ENCODE assay signal across 25 mouse cellular contexts in genomic region chr13:97735931-97736330, GRCm38 (mm10). TPM values are rescaled to one million over a fixed set of nuclear protein-coding genes. Genes with fewer than 3 reads are reported as not detected.
DNase-seq lines count a peak whose midpoint lies in the region; ATAC-seq lines count a peak whose summit lies in the region.
"Had no signal": no experiment of that assay in that cellular context is flagged by ENCODE, and none has a peak within 500 bp of the region (broad histone marks: within the 10 kb centered on the region; RNA-seq: fewer than 3 reads in every experiment).

No protein-coding gene starts in this region.

- no peak overlapping the region for H3K9ac ChIP-seq in liver, embryonic 11.5 days (ENCODE audit: low read depth, low read length)
- no peak overlapping the region for H3K9ac ChIP-seq in liver, embryonic 15.5 days
- H3K9ac ChIP-seq in intestine, embryonic 16.5 days (ENCODE audit: low read depth, low read length): no peak overlapping the region
- H3K9ac ChIP-seq: forebrain, embryonic 13.5 days; forebrain, postnatal 0 days; hindbrain, embryonic 12.5 days; hindbrain, embryonic 15.5 days had no signal

- H3K4me2 ChIP-seq in liver, embryonic 11.5 days: no peak overlapping the region
- H3K4me2 ChIP-seq in liver, embryonic 15.5 days: no peak overlapping the region
- H3K4me2 ChIP-seq in intestine, embryonic 16.5 days (ENCODE audit: low read depth, low read length): no peak overlapping the region
- H3K4me2 ChIP-seq: forebrain, embryonic 13.5 days; heart, embryonic 11.5 days; hindbrain, embryonic 12.5 days; hindbrain, embryonic 15.5 days had no signal

- H3K4me1 ChIP-seq in liver, embryonic 11.5 days (replicated peaks; ENCODE audit: control insufficient read depth, insufficient read depth, low read length): peaks cover 2% of the 10 kb centered on the region; the same call in 1 of the 2 replicates
- peaks cover 16% of the 10 kb centered on the region for H3K4me1 ChIP-seq in liver, embryonic 15.5 days (replicated peaks)
- no peaks in the 10 kb centered on the region for H3K4me1 ChIP-seq in embryonic facial prominence, embryonic 10.5 days
- H3K4me1 ChIP-seq in intestine, embryonic 16.5 days (ENCODE audit: control insufficient read depth, insufficient read depth, low read length): no peaks in the 10 kb centered on the region
- H3K4me1 ChIP-seq: forebrain, embryonic 10.5 days; forebrain, embryonic 13.5 days; hindbrain, embryonic 12.5 days; hindbrain, embryonic 15.5 days had no signal

- 68% methylated on average over 6 of the region's 6 CpGs for WGBS in liver, embryonic 11.5 days
- WGBS in liver, embryonic 15.5 days (ENCODE audit: insufficient replicate concordance): 47% methylated on average over 6 of the region's 6 CpGs
- 90% methylated on average over 6 of the region's 6 CpGs for WGBS in embryonic facial prominence, embryonic 10.5 days
- 79% methylated on average over 6 of the region's 6 CpGs for WGBS in intestine, embryonic 16.5 days

- DNase-seq in liver, embryonic 11.5 days (ENCODE audit: low spot score): no peak
- DNase-seq in liver (no peak), R1 (ENCODE audit: low read depth, low spot score) (peak; percentile 23)
- DNase-seq in embryonic facial prominence, embryonic 10.5 days (ENCODE audit: low spot score): no peak
- DNase-seq: adrenal gland, adult 8-10 months; adrenal gland, postnatal 25 days; B cell, adult 2 months; cerebellum, adult 18-20 months; cerebellum, adult 9-10 months; cerebellum, postnatal 36 days; embryo, embryonic 11 days; forebrain, postnatal 0 days; gastrocnemius, postnatal 25 days; heart, adult 2 months had no signal

- H3K36me3 ChIP-seq in liver, embryonic 11.5 days (ENCODE audit: control insufficient read depth, insufficient read depth, low read length): no peaks in the 10 kb centered on the region
- no peaks in the 10 kb centered on the region for H3K36me3 ChIP-seq in liver, embryonic 15.5 days (replicated peaks)
- H3K36me3 ChIP-seq in embryonic facial prominence, embryonic 10.5 days (replicated peaks): no peaks in the 10 kb centered on the region
- no peaks in the 10 kb centered on the region for H3K36me3 ChIP-seq in intestine, embryonic 16.5 days (ENCODE audit: control insufficient read depth, insufficient read depth, low read length)
- H3K36me3 ChIP-seq: forebrain, embryonic 10.5 days; G1E; hindbrain, embryonic 12.5 days; hindbrain, embryonic 15.5 days had no signal

- no peaks in the 10 kb centered on the region for H3K27me3 ChIP-seq in liver, embryonic 11.5 days (replicated peaks; ENCODE audit: control insufficient read depth, insufficient read depth, low read length)
- no peaks in the 10 kb centered on the region for H3K27me3 ChIP-seq in liver, embryonic 15.5 days
- H3K27me3 ChIP-seq in embryonic facial prominence, embryonic 10.5 days (replicated peaks; ENCODE audit: low read depth, poor library complexity, severe bottlenecking): no peaks in the 10 kb centered on the region
- H3K27me3 ChIP-seq in intestine, embryonic 16.5 days (replicated peaks; ENCODE audit: control insufficient read depth, insufficient read depth, low read length): no peaks in the 10 kb centered on the region
- H3K27me3 ChIP-seq: CH12.LX; forebrain, embryonic 13.5 days; hindbrain, embryonic 12.5 days; hindbrain, embryonic 15.5 days had no signal

- no peak overlapping the region for H3K4me3 ChIP-seq in liver, embryonic 11.5 days (ENCODE audit: low read depth, low read length)
- no peak overlapping the region for H3K4me3 ChIP-seq in liver, embryonic 15.5 days (replicated peaks)
- H3K4me3 ChIP-seq in embryonic facial prominence, embryonic 10.5 days: no peak overlapping the region
- no peak overlapping the region for H3K4me3 ChIP-seq in intestine, embryonic 16.5 days (ENCODE audit: low read length)
- H3K4me3 ChIP-seq: forebrain, embryonic 10.5 days; forebrain, embryonic 13.5 days; heart, adult 2 months; hindbrain, embryonic 12.5 days; hindbrain, embryonic 15.5 days had no signal

- no peaks in the 10 kb centered on the region for H3K9me3 ChIP-seq in liver, embryonic 11.5 days (ENCODE audit: control insufficient read depth, low read length)
- no peaks in the 10 kb centered on the region for H3K9me3 ChIP-seq in liver, embryonic 15.5 days (replicated peaks)
- H3K9me3 ChIP-seq in embryonic facial prominence, embryonic 10.5 days: no peaks in the 10 kb centered on the region
- no peaks in the 10 kb centered on the region for H3K9me3 ChIP-seq in intestine, embryonic 16.5 days (ENCODE audit: control insufficient read depth, low read length)
- H3K9me3 ChIP-seq: forebrain, embryonic 10.5 days; forebrain, embryonic 13.5 days; G1E; hindbrain, embryonic 12.5 days; hindbrain, embryonic 15.5 days had no signal

- H3K27ac ChIP-seq in liver, embryonic 11.5 days (ENCODE audit: low read depth, low read length): no peak overlapping the region
- peak overlapping the region; percentile 7; the same call in 1 of the 2 replicates for H3K27ac ChIP-seq in liver, embryonic 15.5 days (replicated peaks)
- no peak overlapping the region for H3K27ac ChIP-seq in embryonic facial prominence, embryonic 10.5 days (replicated peaks)
- H3K27ac ChIP-seq in intestine, embryonic 16.5 days (ENCODE audit: low read length): no peak overlapping the region
- H3K27ac ChIP-seq: forebrain, embryonic 10.5 days; forebrain, embryonic 13.5 days; heart, adult 2 months; hindbrain, embryonic 12.5 days; hindbrain, embryonic 15.5 days had no signal

- ATAC-seq in liver, embryonic 11.5 days (replicated peaks; ENCODE audit: low FRiP score): peak; percentile 75
- ATAC-seq in liver, embryonic 15.5 days (ENCODE audit: insufficient read depth): peak; percentile 74; the same call in 1 of the 2 replicates
- ATAC-seq in megakaryocyte-erythroid progenitor cell, adult 5-6 weeks (replicated peaks; ENCODE audit: low FRiP score, low TSS enrichment, poor library complexity, severe bottlenecking): peak; percentile 81
- no peak for ATAC-seq in intestine, embryonic 16.5 days
- ATAC-seq: activated CD4-positive, CD25-positive, alpha-beta regulatory T cell, adult 4 months; forebrain, embryonic 13.5 days; forebrain, postnatal 0 days had no signal

RNA-seq across cellular contexts. Expression of gene Gm10260, which starts 24.5 kb away (rescaled TPM):
- polyA plus RNA-seq in liver, embryonic 11.5 days (2014; fragmentation: Nextera tagmentation; extraction: Ambion mirVana): 3.8 and 8.2 TPM in 2 replicates
- 2.4 and 5.0 TPM in 2 replicates for polyA plus RNA-seq in liver, embryonic 15.5 days (2015; fragmentation: Nextera tagmentation; extraction: Ambion mirVana)
- 16.8 and 21.6 TPM in 2 replicates for total RNA-seq in megakaryocyte-erythroid progenitor cell, adult 5-6 weeks (2014; fragmentation: Nextera tagmentation)
- 12.6 and 52.9 TPM in 2 replicates for total RNA-seq in megakaryocyte-erythroid progenitor cell, adult 5-6 weeks (2017)
- 5.0 and 5.4 TPM in 2 replicates for polyA plus RNA-seq in embryonic facial prominence, embryonic 10.5 days (2016; fragmentation: Nextera tagmentation; extraction: Ambion mirVana)
- polyA plus RNA-seq in intestine, embryonic 16.5 days (2015; fragmentation: Nextera tagmentation; extraction: Ambion mirVana): 4.0 and 5.2 TPM in 2 replicates
